Mouse (Mus musculus): ENCODE results near the gene Slc23a2. TPM values are rescaled to one million over a fixed set of nuclear protein-coding genes. Genes with fewer than 3 reads are reported as not detected.

Slc23a2 gene
- polyA plus RNA-seq, 2 experiments: 1.6 to 2.3 TPM

DNA sequence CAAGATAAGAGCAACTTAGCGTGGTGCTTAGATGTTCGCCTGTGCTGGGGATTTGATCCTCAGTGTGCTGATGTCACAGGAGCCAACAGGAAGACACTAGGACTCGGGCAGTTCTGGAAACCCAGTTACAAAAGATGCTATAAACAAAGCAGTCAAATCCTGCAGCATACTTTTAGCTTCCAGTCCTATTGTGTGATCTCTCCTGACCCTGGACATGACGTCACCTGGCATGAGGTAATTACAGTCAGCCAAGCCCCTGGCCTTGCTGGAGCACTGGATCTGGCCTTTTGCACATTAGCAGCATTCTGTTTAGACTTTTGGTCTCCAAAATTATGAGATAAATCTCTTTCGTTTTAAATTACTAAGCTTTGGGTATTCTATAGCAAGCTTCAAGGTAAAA is 38.8 kb downstream of the Slc23a2 start:
- Histone ChIP-seq H3K9me3 (ENCODE audit: control insufficient read depth, low read length) (no peaks in the 10 kb centered on the region), H3K4me2 (ENCODE audit: low read depth) (no peak overlapping the region), H3K27me3 (ENCODE audit: control insufficient read depth, insufficient read depth, low read length) (no peaks in the 10 kb centered on the region), H3K36me3 (replicated peaks; ENCODE audit: control insufficient read depth, insufficient read depth, low read depth) (no peaks in the 10 kb centered on the region), H3K27ac (no peak overlapping the region), H3K9ac (replicated peaks) (no peak overlapping the region), H3K4me3 (ENCODE audit: insufficient read depth in 1 of 2, low read depth in 2 of 2, low read length in 2 of 2) (no peak overlapping the region), H3K4me1 (replicated peaks; ENCODE audit: control insufficient read depth in 2 of 2, insufficient read depth in 2 of 2, low read length in 1 of 2) (peaks cover 0 to 16% of the 10 kb centered on the region in 2 experiments; a peak in 2 of 4 replicates)
- 49% methylated on average over 5 of the region's 5 CpGs for WGBS (ENCODE audit: insufficient replicate concordance)
- no peak for ATAC-seq (ENCODE audit: insufficient read depth)
- TF ChIP-seq EP300 (IDR thresholded peaks at IDR 0.05; ENCODE audit: low read depth) (no peak), CTCF (IDR thresholded peaks at IDR 0.05; ENCODE audit: low read depth) (no peak)
- no peak for DNase-seq (ENCODE audit: low read depth in 3 of 3, low spot score in 3 of 3)

DNA sequence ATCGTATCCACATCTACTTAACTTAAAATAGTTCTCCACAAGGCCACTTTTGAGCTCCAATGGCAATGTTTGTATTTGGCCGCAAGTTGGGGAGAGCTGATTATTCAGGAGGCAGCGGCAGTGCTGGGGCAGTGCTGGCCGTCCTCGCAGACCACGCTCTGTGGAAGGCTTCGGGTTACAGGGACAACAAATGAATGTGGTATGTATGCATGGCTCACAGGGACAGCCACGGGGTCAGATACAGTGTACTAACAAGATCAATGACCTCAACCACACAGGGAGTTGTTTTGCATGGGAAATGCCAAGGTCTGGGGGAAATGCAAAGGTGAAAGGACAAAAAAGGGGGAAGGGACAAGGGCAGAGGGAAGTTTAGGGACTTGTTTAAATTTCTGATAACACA is 41.6 kb downstream of the Slc23a2 start:
- H3K9ac ChIP-seq (replicated peaks): no peak overlapping the region
- ATAC-seq (ENCODE audit: insufficient read depth) (peak; percentile 77), DNase-seq (ENCODE audit: low read depth in 3 of 3, low spot score in 3 of 3) (peak in 2 of 3 experiments; percentile 38 to 44)
- H3K4me3 ChIP-seq (ENCODE audit: insufficient read depth in 1 of 2, low read depth in 2 of 2, low read length in 2 of 2): peak overlapping the region in 1 of 2 experiments; percentile 27; a peak in 2 of 4 replicates
- no peaks in the 10 kb centered on the region for H3K27me3 ChIP-seq (ENCODE audit: control insufficient read depth, insufficient read depth, low read length)
- no peaks in the 10 kb centered on the region for H3K9me3 ChIP-seq (ENCODE audit: control insufficient read depth, low read length)
- 6% methylated on average over 8 of the region's 8 CpGs for WGBS (ENCODE audit: insufficient replicate concordance)
- TF ChIP-seq CTCF (IDR thresholded peaks at IDR 0.05; ENCODE audit: low read depth) (no peak), EP300 (IDR thresholded peaks at IDR 0.05; ENCODE audit: low read depth) (no peak)
- peak overlapping the region; percentile 42 for H3K27ac ChIP-seq
- peaks cover 0 to 16% of the 10 kb centered on the region in 2 experiments; a peak in 2 of 4 replicates for H3K4me1 ChIP-seq (replicated peaks; ENCODE audit: control insufficient read depth in 2 of 2, insufficient read depth in 2 of 2, low read length in 1 of 2)
- H3K36me3 ChIP-seq (replicated peaks; ENCODE audit: control insufficient read depth, insufficient read depth, low read depth): no peaks in the 10 kb centered on the region
- peak overlapping the region; percentile 63 for H3K4me2 ChIP-seq (ENCODE audit: low read depth)

DNA sequence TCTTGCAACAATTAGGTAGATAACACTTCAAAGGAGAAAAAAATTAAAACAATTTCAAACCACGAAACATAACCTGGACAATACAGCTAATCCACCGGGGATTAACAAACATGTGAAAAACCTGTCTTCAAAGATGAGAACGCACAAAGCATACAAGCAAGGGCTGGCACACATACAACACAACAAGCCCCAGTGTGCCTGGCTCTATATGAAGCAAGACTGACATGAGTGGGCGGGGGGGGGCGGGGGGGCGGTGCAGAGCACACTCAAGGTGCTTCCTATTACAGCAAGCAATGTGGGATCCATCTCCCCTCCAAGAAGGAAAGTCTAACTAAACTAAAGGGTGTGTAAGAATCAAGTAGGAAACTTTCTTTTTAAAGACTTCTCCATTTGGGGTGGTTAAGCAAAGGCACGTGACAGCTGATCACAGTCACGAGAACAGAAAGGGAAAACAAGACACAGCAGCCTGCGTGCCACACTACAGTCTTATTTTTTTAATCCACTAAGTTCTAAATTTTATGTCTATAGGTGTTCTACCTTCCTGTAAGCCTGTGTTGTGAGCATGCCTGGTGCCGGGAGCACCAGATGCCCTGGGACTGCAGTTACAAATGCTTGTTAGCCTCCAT is 42.3 kb downstream of the Slc23a2 start:
- no peak for DNase-seq (ENCODE audit: low read depth in 3 of 3, low spot score in 3 of 3)
- Histone ChIP-seq H3K9me3 (ENCODE audit: control insufficient read depth, low read length) (no peaks in the 10 kb centered on the region), H3K4me1 (replicated peaks; ENCODE audit: control insufficient read depth in 2 of 2, insufficient read depth in 2 of 2, low read length in 1 of 2) (peaks cover 0 to 16% of the 10 kb centered on the region in 2 experiments; a peak in 2 of 4 replicates), H3K36me3 (replicated peaks; ENCODE audit: control insufficient read depth, insufficient read depth, low read depth) (no peaks in the 10 kb centered on the region), H3K4me3 (ENCODE audit: insufficient read depth in 1 of 2, low read depth in 2 of 2, low read length in 2 of 2) (peak overlapping the region; percentile 27 to 35; a peak in 3 of 4 replicates), H3K9ac (replicated peaks) (peak overlapping the region; percentile 31; the same call in 1 of the 2 replicates), H3K27ac (peak overlapping the region; percentile 42), H3K27me3 (ENCODE audit: control insufficient read depth, insufficient read depth, low read length) (no peaks in the 10 kb centered on the region), H3K4me2 (ENCODE audit: low read depth) (peak overlapping the region; percentile 63)
- TF ChIP-seq CTCF (IDR thresholded peaks at IDR 0.05; ENCODE audit: low read depth) (no peak), EP300 (IDR thresholded peaks at IDR 0.05; ENCODE audit: low read depth) (no peak)
- 33% methylated on average over 10 of the region's 10 CpGs for WGBS (ENCODE audit: insufficient replicate concordance)
- peak; percentile 17; the same call in 1 of the 2 replicates for ATAC-seq (ENCODE audit: insufficient read depth)

DNA sequence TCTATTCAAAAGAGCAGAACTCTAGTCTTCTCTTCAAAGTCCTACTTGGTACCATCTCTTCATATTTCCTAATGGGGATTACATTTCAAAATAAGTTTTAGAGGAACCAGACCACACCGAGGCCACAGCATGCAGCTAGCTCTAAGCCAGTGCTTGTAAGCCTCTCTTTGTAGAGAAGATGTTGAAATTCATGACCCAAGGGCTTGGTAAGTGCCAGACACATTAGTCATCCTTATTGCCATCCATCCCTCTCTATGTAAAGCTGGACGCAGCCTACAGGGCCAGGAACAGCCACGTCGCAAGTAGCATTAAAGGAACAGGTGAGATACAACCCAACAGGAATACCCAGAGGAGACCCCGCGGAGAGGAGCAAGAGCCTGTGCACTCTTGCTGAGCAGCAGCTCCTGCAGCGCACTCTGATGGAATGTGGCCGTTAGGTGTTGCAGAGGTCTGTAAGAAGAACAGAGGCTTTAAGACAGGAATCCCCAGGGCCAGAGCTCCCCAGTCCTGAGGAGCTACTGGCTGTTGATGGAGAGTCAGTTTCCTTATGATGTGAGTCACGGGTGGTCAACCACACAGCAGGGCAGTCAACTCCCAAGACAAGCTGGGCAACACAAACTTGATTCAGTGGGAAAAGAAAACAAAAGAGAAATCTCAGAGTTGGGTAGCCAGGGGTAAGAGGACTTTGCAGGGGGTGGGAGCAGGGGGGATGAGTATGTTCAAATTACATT is 45.8 kb downstream of the Slc23a2 start:
- WGBS (ENCODE audit: insufficient replicate concordance): 78% methylated on average over 9 of the region's 9 CpGs
- ATAC-seq (ENCODE audit: insufficient read depth) (no peak), DNase-seq (ENCODE audit: low read depth in 3 of 3, low spot score in 3 of 3) (no peak)
- Histone ChIP-seq H3K27me3 (ENCODE audit: control insufficient read depth, insufficient read depth, low read length) (no peaks in the 10 kb centered on the region), H3K4me2 (ENCODE audit: low read depth) (no peak overlapping the region), H3K4me1 (replicated peaks; ENCODE audit: control insufficient read depth in 2 of 2, insufficient read depth in 2 of 2, low read length in 1 of 2) (peaks cover 0 to 11% of the 10 kb centered on the region in 2 experiments; a peak in 2 of 4 replicates), H3K27ac (no peak overlapping the region), H3K4me3 (ENCODE audit: insufficient read depth in 1 of 2, low read depth in 2 of 2, low read length in 2 of 2) (no peak overlapping the region), H3K9me3 (ENCODE audit: control insufficient read depth, low read length) (no peaks in the 10 kb centered on the region), H3K9ac (replicated peaks) (no peak overlapping the region), H3K36me3 (replicated peaks; ENCODE audit: control insufficient read depth, insufficient read depth, low read depth) (no peaks in the 10 kb centered on the region)
- no peak for TF ChIP-seq CTCF (IDR thresholded peaks at IDR 0.05; ENCODE audit: low read depth)
- TF ChIP-seq EP300 (IDR thresholded peaks at IDR 0.05; ENCODE audit: low read depth): no peak

DNA sequence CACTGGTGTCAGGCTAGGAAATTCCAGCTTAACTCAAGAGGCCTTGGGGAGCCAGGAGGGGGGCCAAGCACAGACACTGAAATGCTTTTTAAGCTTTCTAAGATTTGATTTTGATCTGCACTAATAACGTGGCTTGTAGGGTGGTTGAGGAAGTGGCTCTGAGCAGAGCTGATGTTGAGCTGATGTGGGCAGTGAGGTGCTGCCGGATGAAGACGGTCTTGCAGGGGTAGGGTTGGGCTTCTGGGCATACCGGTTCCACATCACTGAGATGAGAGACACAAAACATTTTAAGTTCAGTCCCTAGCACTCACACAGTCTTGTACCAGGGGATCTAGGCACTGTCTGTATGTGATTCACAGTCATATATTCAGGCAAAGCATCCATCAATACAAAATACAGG is 46.5 kb downstream of the Slc23a2 start:
- no peaks in the 10 kb centered on the region for H3K36me3 ChIP-seq (replicated peaks; ENCODE audit: control insufficient read depth, insufficient read depth, low read depth)
- 65% methylated on average over 4 of the region's 4 CpGs for WGBS (ENCODE audit: insufficient replicate concordance)
- no peak overlapping the region for H3K4me3 ChIP-seq (ENCODE audit: insufficient read depth in 1 of 2, low read depth in 2 of 2, low read length in 2 of 2)
- H3K4me2 ChIP-seq (ENCODE audit: low read depth): no peak overlapping the region
- H3K27me3 ChIP-seq (ENCODE audit: control insufficient read depth, insufficient read depth, low read length): no peaks in the 10 kb centered on the region
- H3K9ac ChIP-seq (replicated peaks): no peak overlapping the region
- no peak for ATAC-seq (ENCODE audit: insufficient read depth)
- H3K9me3 ChIP-seq (ENCODE audit: control insufficient read depth, low read length): no peaks in the 10 kb centered on the region
- peaks cover 0 to 9% of the 10 kb centered on the region in 2 experiments; a peak in 2 of 4 replicates for H3K4me1 ChIP-seq (replicated peaks; ENCODE audit: control insufficient read depth in 2 of 2, insufficient read depth in 2 of 2, low read length in 1 of 2)
- H3K27ac ChIP-seq: no peak overlapping the region
- TF ChIP-seq CTCF (IDR thresholded peaks at IDR 0.05; ENCODE audit: low read depth): no peak
- no peak for TF ChIP-seq EP300 (IDR thresholded peaks at IDR 0.05; ENCODE audit: low read depth)
- DNase-seq (ENCODE audit: low read depth in 3 of 3, low spot score in 3 of 3): no peak

Data from liver, embryonic 14.5 days (tissue).